In the genomic region with DNA sequence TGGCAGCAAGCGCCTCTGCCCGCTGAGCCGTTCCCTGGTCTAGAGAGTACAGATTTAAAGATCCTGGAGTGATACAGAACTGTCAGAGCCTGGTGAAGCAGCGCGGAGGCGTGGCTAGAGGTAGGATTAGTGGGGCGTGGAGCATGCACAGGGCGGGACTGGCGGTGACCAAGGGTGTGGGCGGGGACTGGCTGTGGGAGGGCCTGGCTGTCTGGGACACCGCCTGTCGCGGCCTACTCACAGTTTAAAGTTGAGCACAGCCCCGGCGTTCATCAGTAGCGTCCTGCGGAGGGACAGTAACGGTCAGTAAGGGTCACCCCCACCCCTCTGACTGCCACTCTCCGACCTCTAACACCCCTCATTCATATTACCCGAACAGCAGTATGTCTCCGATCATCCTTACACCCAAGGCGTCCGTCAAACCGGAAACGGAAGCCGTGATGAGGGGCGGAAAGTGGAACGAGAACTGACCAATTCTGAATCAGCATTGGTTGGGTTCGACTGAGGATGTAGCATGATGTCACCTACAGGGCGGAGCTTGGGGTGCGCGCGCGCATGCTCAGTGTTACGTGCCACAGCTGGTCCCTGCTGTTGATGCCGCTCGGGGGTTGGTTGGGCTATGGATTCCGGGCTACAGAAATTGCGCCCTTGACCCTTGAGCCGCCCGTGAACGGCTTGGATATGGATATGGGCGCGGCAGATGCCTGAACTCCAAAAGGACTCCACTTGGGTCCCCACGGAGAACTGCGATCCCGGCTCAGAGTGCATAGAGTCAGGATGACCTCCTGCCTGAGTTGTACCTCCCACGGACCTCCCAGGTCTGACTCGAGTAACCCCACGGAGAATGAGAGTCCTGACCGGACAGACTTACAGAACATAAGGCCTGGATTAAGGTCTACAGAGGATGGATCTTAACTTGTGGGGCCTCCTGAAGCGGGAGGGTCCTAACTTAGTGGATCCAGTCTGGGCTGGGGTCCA, we compare ENCODE assay signal across 8 mouse cellular contexts. TPM values are rescaled to one million over a fixed set of nuclear protein-coding genes. Genes with fewer than 3 reads are reported as not detected.
DNase-seq lines count a peak whose midpoint lies in the region; ATAC-seq and TF ChIP-seq lines count a peak whose summit lies in the region.

A gene (minus strand): TSS at position 456 of the 978 bp plus-strand sequence.

- TF ChIP-seq CTCF in lung, postnatal 0 days (IDR thresholded peaks at IDR 0.05) = 0 out of 2 replicates have a peak, but pooled peaks have one; percentile 3

- peak; percentile 98 for DNase-seq in MN1 (ENCODE audit: low spot score)
- DNase-seq in cerebellum, adult 9-10 months = peak; percentile 99
- DNase-seq in hindbrain, embryonic 10.5 days (ENCODE audit: low spot score) = peak; percentile 98
- DNase-seq in layer of hippocampus, adult 9-11 months = peak; percentile 98
- DNase-seq in lung, postnatal 0 days (ENCODE audit: low spot score) = peak; percentile 99
- peak; percentile 97 for DNase-seq in ovary, postnatal 14 days (ENCODE audit: low spot score)
- peak; percentile 98 for DNase-seq in thymus, postnatal 14 days

- no peaks in the 10 kb centered on the region for H3K9me3 ChIP-seq in hindbrain, embryonic 10.5 days
- H3K9me3 ChIP-seq in lung, postnatal 0 days (ENCODE audit: low read length) = no peaks in the 10 kb centered on the region

- H3K4me3 ChIP-seq in hindbrain, embryonic 10.5 days = peak within 1 kb of the TSS; percentile 76
- H3K4me3 ChIP-seq in lung, postnatal 0 days (ENCODE audit: low read depth, low read length) = peak within 1 kb of the TSS; percentile 50

- H3K4me2 ChIP-seq in lung, postnatal 0 days (replicated peaks; ENCODE audit: low read depth, low read length) = peak within 1 kb of the TSS; percentile 87

- peak; percentile 57; the same call in 1 of the 2 replicates for TF ChIP-seq EP300 in lung, postnatal 0 days (IDR thresholded peaks at IDR 0.05)

- peak; percentile 83 for ATAC-seq in frontal cortex, adult (ENCODE audit: low TSS enrichment)
- peak; percentile 97 for ATAC-seq in lung, postnatal 0 days

- H3K9ac ChIP-seq in lung, postnatal 0 days (replicated peaks; ENCODE audit: low read depth) = peak within 1 kb of the TSS; percentile 58

- WGBS in hindbrain, embryonic 10.5 days = under 1% methylated on average over 52 of the region's 52 CpGs
- WGBS in lung, postnatal 0 days = under 1% methylated on average over 52 of the region's 52 CpGs

- H3K36me3 ChIP-seq in hindbrain, embryonic 10.5 days = peaks cover 39% of the 10 kb centered on the region
- H3K36me3 ChIP-seq in lung, postnatal 0 days (ENCODE audit: insufficient read depth, low read length) = peaks cover 15% of the 10 kb centered on the region; the same call in 1 of the 2 replicates

- H3K27me3 ChIP-seq in hindbrain, embryonic 10.5 days (ENCODE audit: insufficient read depth, poor library complexity, severe bottlenecking) = no peaks in the 10 kb centered on the region
- no peaks in the 10 kb centered on the region for H3K27me3 ChIP-seq in lung, postnatal 0 days (replicated peaks; ENCODE audit: insufficient read depth, low read length)

- H3K27ac ChIP-seq in hindbrain, embryonic 10.5 days = peak within 1 kb of the TSS; percentile 93
- peak within 1 kb of the TSS; percentile 95 for H3K27ac ChIP-seq in lung, postnatal 0 days (ENCODE audit: low read length)

- peaks cover 32% of the 10 kb centered on the region for H3K4me1 ChIP-seq in hindbrain, embryonic 10.5 days (replicated peaks)
- peaks cover 18% of the 10 kb centered on the region for H3K4me1 ChIP-seq in lung, postnatal 0 days (ENCODE audit: insufficient read depth, low read depth, low read length)

RNA-seq across cellular contexts. Expression of the gene that starts here (rescaled TPM):
- 113 and 125 TPM in 2 replicates for polyA plus RNA-seq in hindbrain, embryonic 10.5 days (2016; fragmentation: Nextera tagmentation; extraction: Ambion mirVana)
- polyA plus RNA-seq in lung, postnatal 0 days (2015; fragmentation: Nextera tagmentation; extraction: Ambion mirVana) = 96.8 and 100 TPM in 2 replicates

Comparison
In these comparisons a context has a peak if more than half of its experiments do, and no peak if none do; other contexts are left out.
1. Peak in every context shown above with its lines: DNase-seq, ATAC-seq, H3K4me3 ChIP-seq and H3K27ac ChIP-seq.